Mouse (Mus musculus) layer of hippocampus, postnatal 14 days (tissue): ENCODE results near the gene Ppp5c. TPM values are rescaled to one million over a fixed set of nuclear protein-coding genes. Genes with fewer than 3 reads are reported as not detected.
"Not testable (repeated sequence)": the region's sequence is repeated elsewhere in the genome, so short reads cannot be mapped to it uniquely, and the experiment has no call there.

Experiments used
- DNase-seq, 2 experiments: peaks; one replicate each; pipeline ENCODE4 v3.0.0; 2021 to 2022; ENCODE audit warnings: low spot score in 2 of 2, mixed read lengths in 1 of 2
- long read RNA-seq, 2 experiments: library from polyadenylated mRNA; stranded (forward); transcript quantifications; one replicate each; pipeline ENCODE4 v2.0.0; 2021
- total RNA-seq, 2 experiments: library from RNA; stranded (reverse); gene quantifications; 2 replicates each; pipeline ENCODE4 v1.2.3; 2021

Gene Ppp5c
- 100 to 1,000 TPM; 149 to 163 TPM for total RNA-seq
- long read RNA-seq, experiment 1, transcript Ppp5c-201 (13 exons, 2,072 nt), result major isoform, 166 of 186 reads
- long read RNA-seq, experiment 1, partial matches to known transcripts, result 7 of 186 reads
- long read RNA-seq, experiment 1, other reads (novel, unspliced or antisense), result 13 of 186 reads
- long read RNA-seq, experiment 2, transcript Ppp5c-201 (13 exons, 2,072 nt), result major isoform, 186 of 226 reads
- long read RNA-seq, experiment 2, partial matches to known transcripts, result 9 of 226 reads
- long read RNA-seq, experiment 2, other reads (novel, unspliced or antisense), result 29 of 226 reads

DNA sequence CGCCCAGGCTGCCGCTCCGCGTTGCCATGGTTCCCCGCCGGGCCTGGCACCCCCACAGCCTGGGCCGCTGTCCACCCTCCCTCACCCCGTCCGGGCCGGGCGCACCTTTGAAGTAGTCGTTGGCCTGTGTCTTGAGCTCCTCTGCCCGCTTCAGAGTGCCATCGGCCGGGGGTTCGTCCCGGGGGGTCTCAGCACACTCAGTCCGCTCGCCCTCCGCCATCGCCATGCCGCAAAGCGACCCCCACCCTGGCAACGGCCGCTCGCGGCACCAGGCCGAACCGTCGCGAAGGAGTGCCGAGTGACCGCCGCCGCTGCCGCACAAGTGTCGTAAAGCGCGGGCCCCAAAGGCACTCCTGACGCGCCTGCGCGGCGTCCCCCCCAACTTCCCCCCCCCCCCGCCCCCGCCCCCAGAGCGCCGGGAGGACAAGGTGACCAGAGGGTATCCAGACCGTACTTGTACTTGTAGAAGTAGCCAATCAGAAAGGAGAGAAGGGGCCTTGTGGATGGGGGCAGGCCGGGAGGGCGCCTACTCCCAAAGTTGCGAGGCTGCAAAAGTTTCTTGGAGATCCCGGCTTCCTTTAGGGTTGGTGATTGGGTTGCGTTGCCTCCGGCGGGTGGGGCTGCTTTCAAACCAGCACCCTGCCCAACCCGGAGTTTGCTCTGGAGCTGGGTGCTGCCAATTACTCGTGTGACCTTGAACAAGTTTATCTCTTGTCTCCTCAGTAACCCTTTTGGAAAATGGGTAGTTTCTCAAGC, at the start of gene Ppp5c:
Ppp5c (minus strand) TSS at position 337 of the 756 bp plus-strand sequence.
- DNase-seq, result peak; percentile 90 to 92

DNA sequence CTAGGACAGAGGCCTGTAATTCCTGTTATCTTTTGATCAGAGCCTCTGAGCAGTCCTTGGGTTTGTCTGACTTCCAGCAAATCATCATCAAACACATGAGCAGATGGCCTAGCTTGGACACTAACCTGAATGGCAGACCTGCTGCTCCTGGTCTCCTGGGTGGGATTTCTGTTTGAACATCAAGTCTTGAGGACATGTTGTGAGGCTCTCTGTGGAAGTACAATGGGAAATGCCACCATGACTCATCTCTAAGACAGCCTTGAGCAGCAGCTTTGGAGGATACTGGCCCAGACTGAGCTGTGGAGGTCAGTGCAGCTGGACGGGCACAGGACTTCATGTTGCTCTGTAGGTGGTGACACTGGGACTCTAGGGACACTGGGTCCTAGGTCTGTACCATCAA, 48.8 kb upstream of the Ppp5c start:
- DNase-seq, result no peak

DNA sequence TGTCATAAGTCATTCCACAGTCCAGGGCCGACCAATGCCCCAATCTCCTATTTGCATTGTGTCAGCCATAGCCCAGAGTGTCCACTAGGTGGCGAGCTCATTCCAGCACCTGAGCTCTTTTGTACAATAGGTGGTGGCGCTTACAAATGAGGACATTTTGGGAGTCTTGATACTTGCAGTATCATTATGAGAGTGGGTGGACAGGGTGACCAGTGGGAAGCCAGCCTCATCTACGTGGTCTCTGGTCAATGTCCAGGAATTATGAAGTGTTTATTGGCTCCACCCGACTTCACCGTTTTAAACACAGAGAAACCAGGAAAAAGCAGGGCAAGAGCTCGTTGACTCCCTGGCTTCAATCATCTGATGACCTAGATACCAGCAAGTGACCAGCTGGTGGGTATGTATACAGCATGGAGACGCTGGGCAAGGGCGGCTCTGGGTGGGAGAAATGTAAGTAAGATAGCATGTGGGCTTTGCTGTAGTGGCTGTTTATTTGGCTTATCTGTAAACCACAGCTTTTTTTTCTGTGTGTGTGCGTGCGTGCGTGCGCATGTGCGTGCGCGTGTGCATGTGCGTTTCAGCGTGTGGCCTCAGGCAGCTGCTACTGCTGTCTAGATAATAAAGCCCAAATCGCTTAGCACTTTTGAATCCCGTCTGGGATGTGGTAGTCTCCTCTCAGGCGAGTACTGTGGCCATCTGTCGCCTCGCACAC, 46.3 kb upstream of the Ppp5c start, which contains the start of gene Psg16:
Psg16 (plus strand) TSS at position 137 of the 712 bp plus-strand sequence.
- peak; percentile 50 to 75 for DNase-seq

DNA sequence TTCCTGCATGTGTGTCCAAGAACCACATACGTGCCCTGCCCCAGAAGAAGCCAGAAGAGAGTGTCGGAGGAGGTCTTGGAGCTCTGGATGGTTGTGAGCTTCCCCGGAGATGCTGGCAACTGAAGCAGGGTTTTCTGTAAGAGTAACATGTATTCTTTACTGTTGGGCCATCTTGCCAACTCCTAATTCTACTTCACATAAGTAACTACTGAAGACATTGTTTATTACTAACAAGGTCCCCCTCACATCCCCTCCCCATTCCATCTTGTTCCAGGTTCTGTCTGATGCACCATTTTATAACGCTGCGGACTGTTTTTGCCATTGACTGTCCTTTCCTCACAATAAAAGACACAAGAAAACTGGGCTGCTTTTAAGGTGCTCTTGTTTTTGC, 45.8 kb upstream of the Ppp5c start:
- DNase-seq, result no peak

DNA sequence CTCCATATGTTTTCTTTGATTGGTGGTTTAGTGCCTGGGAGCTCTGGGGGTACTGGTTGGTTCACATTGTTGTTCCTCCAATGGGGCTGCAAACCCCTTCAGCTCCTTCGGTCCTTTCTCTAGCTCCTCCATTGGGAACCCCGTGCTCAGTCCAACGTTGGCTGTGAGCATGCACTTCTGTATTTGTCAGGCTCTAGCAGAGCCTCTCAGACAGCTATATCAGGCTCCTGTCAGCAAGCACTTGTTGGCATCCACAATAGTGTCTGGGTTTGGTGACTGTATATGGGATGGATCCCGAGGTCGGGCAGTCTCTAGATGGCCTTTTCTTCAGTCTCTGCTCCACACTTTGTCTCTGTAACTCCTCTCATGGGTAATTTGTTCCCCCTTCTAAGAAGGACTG, 39.9 kb upstream of the Ppp5c start:
- not testable (repeated sequence) for DNase-seq

DNA sequence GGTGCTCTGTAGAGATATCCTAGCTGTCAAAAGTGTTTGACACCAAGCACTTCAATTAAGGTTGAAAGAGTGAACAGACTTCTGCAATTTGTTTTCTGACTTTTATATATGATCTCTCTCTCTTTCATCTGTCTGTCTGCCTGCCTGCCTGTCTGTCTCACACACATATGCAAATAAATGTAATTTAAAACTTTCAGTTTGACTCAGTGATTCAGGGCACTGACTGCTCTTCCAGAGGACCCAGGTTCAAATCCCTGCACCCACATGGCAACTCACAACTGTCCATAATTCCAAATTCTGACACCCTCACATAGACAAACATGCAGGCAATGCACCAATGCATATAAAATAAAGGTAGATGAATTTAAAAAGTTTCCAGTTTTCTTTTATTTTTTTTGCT, 39.3 kb upstream of the Ppp5c start:
- DNase-seq, result no peak

DNA sequence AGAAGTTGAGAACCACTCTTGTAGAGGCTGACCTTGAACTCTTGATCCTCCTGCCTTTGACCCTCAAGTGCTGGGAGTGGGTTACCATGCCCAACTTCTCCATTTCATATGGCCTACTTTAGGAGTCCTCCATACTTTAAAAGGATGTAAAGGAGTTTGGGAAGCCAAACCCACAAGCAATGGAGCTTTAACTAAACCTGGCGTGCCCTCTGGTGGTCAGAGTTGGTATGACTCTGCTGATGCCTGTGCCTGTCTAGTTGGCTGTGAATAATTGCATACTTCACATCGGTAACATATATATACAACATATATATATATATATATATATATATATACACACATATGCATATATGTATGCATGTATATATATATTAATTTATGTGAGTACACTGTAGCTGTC, 38.7 kb upstream of the Ppp5c start:
- DNase-seq, result peak; percentile 77 to 88

DNA sequence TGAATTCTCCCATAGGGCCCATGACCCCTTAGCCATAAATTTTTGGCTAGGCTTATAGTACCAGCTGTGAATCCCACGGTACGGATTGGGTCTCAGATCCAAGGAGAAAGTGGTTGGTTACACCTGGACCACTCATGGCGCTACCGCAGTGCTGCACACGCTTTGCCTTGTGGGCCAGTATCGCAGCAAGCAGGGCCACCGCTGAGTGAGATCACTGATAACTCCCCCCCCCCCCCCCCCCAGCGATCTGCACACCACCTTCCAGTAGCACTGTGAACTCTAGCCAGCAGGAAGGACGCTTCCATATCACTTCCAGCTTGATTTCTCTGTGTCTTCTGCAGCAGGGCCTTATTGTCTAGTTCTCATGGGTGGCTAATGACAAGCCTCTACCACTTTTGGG, 37.9 kb upstream of the Ppp5c start:
- DNase-seq, result no peak

DNA sequence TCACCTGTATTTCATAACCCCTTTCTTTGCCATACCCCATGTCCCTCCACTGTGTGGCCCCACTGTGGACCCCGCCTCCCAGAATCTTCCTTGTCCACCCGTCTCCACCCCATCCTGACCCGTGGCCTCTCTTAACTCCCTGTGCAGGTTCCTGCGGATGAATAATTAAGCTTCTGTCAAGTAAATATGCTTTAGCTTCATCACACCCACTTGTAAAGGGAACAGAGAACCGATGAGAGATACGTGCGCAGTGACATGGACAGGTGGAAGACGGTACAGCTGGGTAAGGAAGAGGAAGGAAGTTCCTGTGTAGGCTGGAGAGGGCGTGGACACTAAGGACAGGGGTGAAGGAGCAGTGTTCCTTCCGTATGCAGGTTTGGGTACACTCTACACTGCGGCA, 35.1 kb upstream of the Ppp5c start:
- no peak for DNase-seq

DNA sequence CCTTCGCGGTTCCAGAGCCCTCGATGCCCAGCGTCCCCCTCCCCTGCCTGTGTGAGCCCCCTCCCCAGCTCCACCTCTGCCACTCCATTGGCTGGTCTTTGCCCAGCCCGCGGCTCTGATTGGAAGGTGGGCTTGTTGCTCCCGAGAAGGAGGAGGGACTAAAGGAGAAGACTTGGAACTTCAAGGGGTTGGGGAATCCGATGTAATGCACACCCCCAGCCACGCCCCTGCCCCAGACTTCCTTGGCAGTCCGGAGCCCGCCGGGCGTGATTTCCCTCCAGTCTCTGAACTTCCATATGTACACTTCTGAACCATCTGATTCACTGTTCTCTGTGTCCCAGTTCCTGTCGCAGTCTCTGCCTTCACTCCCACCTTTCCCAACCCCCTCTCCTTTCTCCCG, 34.7 kb upstream of the Ppp5c start, which contains the start of gene Hif3a:
Hif3a (minus strand) TSS at position 39 of the 400 bp plus-strand sequence.
- peak; percentile 48 to 78 for DNase-seq

DNA sequence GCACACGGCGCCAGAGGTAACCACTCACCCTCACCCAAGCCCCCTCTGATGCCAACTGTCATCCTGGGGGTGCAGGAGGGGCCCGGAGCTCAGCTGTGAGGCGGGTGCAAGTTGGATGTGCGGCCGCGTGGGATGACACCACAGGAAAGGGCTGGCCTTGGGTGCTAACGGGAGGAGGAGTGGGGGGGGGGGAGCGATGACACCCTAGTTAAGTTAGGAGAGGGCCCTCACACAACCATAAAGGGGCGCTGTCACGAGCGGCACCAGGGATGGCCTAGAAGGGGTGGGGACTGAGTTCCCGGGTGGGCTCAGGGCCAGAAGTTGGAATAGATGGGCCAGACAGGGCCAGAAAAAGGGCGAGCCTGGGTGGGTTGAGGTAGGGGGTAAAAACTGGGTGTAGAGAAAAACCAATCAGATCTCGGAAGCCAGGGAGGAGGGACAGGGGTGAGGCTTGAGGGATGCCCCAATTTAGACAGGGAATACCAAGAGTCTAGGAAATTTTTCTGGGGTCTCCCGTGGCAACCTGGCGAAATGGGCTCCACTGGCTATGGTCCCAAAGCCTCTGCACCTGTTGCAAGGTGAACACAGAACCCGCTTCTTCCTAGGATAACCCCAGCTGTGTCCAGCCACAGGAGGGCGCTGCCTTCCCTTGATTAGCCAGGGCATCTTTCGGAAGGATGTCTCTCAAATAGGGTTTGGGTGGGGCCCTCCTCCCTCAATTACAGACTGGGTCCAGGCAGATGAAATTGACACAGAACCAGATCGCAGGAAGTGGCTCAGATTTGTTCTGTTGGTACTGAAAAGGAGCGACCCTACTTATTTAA, 33.3 kb upstream of the Ppp5c start:
- DNase-seq, result peak in 1 of 2 experiments; percentile 46

DNA sequence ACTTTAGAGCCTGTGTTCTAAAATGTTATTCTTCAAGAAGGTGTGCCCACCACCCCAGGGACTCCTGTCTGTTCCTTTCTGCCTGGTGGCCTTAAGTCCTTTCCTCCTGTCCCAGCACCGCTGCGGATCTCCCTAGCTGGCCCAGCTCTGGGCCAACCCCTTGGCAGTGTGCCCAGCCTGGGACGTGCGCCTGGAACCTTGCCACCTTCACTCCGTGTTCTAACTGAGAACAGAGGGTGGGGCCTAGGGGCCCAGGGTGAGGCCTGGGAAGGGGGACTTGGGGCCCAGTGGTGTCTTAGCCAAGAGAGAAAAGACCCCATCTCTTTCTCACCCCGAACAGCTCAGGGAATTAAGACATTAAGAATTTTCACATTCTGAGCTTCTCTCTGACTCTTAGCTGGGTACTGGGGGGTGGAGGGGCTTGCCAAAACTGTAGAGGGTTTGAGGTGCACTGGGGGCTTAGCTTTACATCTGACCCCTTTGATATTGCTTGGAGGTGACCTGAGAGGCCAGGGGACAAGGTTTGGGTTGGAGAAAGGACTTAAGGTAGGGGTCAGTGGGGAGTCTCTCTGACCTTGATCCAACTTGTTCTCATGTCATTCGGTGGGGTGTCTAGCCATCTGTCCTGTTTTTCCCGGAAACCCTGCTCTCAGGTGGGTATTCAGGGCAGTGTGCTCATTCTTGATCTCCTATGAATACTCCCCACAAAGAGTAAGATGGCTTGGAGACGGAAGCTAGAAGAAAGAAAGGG, 32.5 kb upstream of the Ppp5c start:
- DNase-seq, result peak; percentile 87 to 95

DNA sequence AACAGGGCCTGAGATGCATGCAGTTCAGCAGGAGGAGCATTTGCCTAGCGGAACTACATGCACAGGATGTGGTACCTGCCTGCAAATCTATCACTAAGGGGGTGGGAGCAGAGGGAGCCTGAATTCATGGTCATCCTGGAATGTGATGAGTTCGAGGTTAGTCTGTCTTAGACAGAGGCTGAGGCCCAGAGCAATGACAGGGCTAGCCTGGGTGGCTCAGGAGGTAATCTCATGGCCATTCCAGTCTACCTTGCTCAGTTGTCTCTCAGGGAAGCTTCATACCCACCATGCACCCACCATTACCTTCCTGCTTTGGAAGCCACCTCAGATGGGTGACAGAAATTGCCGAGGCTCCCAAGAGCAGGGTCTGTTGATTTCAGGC, 31.7 kb upstream of the Ppp5c start:
- no peak for DNase-seq

DNA sequence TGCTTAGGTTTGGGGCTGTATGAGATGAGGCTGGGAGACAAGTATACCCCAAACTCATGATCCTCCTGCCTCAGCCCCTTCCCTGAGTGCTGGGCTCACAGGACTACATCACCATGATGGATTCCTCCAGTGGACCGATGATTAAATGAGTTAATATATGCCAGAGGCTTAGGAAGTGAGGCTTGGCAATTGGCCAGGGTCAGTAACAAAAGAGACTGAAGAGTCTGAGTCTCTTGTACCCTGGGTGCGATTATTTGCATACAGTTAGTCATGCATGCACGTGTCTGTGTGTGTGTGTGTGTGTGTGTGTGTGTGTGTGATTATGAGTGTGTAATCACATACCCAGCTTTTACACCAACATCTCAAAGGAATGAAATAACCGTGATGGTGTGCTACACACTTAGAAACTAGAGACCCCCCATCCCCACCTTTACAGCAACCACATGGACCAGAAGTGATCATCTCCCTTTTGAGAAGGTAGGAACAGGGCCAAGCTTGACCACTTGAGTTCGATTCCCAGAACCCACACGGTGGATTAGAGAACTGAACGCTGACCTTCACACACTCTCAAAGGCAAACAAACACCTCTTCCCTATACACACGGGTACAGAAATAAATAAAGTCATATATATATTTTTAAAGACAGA, 31.2 kb upstream of the Ppp5c start:
- DNase-seq, result peak in 1 of 2 experiments; percentile 44

DNA sequence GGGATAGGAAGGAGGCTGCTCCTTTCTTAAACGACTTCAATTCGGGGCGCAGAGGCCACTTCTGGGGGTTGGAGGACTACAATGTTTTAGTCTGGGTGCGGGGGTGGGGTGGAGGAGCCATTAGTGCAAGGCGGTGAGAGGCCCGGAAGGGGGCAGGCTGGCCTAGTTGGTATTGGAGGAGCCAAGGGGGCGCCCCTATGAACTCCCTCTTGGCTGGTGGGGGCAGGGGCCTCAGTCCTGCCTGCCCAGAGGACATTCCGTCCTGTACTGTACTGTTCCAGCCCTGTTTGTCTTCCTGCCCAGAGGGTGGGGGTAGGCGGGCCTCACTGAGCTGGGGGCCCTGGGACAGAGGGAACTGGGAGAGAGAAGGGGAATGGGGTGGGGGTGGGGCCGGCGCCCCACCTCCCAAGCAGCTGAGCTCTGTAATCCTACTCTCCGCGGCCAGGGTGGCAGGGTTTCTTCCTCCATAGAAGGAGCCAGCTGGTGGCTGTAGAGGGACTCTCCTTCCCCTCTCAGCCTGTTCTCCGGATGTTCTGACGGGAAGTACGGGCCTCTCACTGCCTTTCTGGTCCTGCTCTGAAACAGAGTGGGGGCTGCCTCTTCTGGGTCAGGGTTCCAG, 30.5 kb upstream of the Ppp5c start:
- DNase-seq, result peak; percentile 55 to 87

DNA sequence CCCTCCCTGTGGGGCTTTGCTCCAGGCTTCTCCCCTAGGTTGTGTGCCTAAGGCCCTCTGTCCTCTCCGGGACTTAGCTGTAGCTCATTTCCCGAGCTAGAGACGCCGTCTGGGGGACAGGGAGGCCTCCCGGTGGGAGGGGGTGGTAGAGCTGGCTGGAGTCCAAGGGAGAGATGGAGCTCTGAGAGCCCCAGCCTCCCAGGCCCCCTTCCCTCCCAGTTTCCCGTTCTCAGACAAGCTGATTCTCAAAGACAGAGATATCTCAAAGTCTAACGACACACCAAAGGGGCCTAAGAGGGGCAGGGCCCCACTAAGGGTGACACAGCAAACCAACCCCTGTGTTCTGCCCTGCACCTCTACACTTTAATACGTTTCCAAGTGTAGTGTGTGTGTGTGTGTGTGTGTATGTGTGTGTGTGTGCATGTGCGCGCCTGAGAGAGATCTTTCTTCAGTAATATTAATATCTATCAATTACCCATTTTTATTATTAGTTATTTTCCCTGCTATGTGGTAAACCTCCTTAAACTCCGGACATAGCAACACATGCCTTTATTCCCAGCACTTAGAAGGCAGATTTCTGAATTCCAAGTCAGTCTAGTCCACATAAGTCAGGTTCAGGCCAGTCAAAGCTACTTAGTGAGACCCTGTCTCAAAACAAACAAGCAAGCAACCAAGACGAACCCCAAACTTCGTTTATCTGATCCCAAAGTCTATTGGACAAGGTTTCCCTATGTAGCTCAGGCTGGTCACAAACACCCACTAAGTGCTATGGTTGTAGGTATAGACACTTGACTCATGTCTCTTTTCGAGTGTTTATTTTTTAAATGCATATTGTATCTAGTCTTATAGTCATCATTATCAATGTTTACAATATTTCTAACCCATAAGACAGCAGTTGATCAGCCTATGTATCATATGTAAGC, 29.1 kb upstream of the Ppp5c start:
- peak; percentile 46 to 52 for DNase-seq

DNA sequence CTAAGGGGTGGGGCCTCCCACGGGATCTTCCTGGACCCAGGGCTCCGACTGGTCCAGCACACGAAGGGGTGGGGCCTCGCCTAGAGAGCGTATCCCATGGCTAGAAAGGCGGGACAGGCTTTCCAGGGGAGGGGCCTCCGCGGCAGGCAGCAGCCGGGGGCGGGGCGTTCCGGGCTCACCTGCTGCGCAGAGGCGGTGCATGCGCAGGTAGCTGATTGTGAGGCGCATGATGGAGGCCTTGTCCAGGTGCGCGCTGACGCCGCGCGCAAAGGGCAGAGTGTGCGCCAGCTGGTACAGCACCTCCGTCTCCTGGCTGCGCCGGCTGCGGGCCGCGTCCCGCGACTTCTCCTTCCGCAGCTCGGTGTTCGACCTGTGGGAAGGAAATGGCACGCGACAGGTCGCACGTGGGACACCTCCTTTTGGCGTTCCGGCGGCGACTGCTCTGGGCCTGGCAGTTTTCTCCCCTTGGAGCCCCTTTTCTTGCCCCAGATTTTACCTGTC, 28.4 kb upstream of the Ppp5c start:
- DNase-seq, result peak; percentile 83 to 89
